In the genomic region with DNA sequence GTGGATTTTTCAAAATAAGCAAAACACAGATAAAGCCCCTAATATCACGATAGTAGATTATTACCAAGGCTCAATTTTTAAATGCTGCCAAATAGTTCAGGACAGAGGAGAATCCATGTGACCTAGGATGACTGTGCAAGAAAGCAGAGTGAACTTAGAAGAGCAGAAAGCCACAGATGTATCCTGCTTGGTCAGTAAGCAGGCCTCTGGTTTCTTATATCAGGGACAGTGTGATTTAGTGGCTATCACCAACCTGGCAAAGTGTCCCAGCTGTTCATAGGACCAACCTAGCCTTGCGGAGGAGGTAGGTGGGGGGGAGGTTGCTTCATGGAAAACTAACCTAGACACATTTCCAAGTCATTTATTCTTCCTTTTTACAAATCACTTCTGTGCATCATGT, we compare ENCODE assay signal across 11 mouse cellular contexts.
"Had no signal": no experiment of that assay in that cellular context is flagged by ENCODE, and none has a peak within 500 bp of the region (broad histone marks: within the 10 kb centered on the region; RNA-seq: fewer than 3 reads in every experiment).

No protein-coding gene starts in this region.

- DNase-seq: lung, adult 18-20 months; lung, embryonic 14.5 days; lung, postnatal 10 days; lung, postnatal 4 days; right cerebral cortex, postnatal 14 days; spleen, adult 18-20 months; thymus, adult 2 months; thymus, postnatal 25 days; thymus, postnatal 4 days had no signal

- ATAC-seq: midbrain, embryonic 13.5 days; midbrain, embryonic 15.5 days had no signal
